Mouse (Mus musculus): Measurements from ENCODE around the gene Gm14322.
"Not testable (repeated sequence)": the region's sequence is repeated elsewhere in the genome, so short reads cannot be mapped to it uniquely, and the experiment has no call there.

Gm14322 gene

DNA sequence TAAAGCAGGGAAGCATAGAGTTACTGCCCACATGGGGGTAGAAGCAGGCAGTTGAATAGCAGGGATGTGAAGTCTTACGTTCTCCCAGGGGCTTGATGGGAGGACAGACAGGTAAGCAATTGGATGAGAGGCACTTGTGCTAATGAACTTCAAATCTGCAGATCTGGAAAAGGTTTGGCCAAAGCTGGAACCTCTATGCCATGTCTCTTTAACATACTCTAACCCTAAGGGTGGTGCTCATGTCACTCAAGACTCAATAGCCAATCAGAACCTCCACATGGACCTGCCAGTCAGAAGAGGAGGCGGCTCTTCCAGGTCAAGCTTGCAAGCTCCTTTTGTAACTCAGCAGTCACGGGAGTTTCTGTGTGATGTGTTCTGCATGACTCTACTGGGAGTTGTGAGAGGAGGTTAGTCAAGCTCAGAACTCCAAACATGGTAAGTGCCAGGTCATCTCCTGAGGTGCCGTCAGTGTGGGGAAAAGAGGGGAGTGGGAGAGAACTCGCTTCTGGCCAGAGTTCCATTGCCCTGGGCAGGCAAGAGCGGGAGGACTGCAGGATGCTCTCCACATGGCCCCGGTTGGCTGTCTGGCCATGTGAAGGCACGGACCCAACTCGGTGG is at the start of gene Gm14322:
Gene Gm14322, plus strand, starts transcription at position 348 of the 618 bp plus-strand sequence.
- peak; percentile 59 to 63 for DNase-seq

DNA sequence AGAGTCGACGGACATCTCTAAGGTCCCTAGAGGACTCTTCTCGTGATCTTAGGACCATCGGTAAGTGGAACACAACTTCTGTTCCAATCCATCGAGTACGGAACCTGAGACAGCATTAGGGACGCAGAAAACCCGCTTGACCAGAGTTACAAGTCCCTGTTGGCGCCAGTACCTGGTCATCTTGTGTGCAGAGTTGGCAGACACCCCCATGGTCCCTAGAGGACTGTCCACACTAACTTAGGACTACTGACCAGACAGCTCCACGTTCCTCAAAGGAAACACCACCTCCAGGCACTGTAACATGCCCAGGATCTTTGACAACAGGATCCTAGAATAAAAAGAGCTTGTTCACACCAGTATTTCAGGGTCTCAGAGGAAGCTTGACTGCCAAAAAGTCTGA is 17.6 kb upstream of the Gm14322 start:
- not testable (repeated sequence) for DNase-seq

DNA sequence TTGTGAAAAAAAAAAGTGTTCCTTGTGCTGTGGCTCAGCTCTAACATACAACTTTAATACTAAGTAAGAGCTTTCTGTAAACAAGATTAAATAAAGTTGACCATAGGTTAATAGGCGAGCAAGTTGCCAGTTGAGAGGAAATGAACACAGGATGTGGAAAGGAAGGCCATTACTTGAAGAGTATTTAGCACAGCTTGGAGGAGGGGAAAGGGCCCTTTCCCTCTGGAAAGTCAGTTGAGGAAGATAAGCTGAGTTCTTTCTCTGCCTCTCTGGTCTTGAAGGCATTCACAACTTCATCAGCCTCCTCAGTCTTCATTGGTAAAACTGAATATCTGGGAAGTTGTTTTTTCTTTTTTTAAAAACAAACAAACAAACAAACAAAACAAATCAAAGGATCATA is 28.3 kb downstream of the Gm14322 start:
- DNase-seq: not testable (repeated sequence)

DNA sequence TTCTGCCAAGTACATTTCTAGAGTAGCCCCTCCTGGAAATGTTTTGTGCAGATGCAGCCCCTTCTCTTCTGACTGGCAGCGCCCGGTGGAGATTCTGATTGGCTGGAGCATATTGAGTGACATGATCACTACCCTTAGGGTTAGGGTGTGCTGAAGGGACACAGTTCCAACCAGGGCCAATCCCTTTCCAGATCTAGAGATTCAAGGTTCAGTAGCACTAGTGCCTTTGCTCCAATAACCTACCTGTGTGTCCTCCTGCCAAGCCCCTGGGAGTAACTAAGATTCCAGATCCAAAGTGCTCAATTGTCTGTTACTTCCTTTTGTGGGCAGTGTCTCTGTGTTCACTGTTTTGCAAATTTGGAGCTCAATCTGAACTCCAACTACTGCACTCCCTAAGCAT is 47.1 kb downstream of the Gm14322 start:
- DNase-seq: not testable (repeated sequence)

All from kidney, adult 8-10 months (tissue).